Mouse (Mus musculus) testis, adult 2 months (tissue): ENCODE measurements around the gene Tmub2. TPM values are rescaled to one million over a fixed set of nuclear protein-coding genes. Genes with fewer than 3 reads are reported as not detected.

Source experiments
- H3K27ac ChIP-seq: fragments of 200-500 bp; 2 replicates; pipeline ENCODE4 v1.5.1; 2012; ENCODE audit warnings: low read depth, low read length; ENCODE audit not compliant: control insufficient read depth, insufficient read depth
- H3K27me3 ChIP-seq: fragments of 200-500 bp; 2 replicates; pipeline ENCODE4 v1.6.1; 2012; ENCODE audit warnings: mild to moderate bottlenecking, low read length, moderate library complexity; ENCODE audit not compliant: control insufficient read depth, insufficient read depth
- H3K36me3 ChIP-seq: fragments of 200-500 bp; 2 replicates; pipeline ENCODE4 v1.6.1; 2012; ENCODE audit warnings: mild to moderate bottlenecking, low read length; ENCODE audit not compliant: control insufficient read depth, insufficient read depth
- H3K4me1 ChIP-seq: fragments of 200-500 bp; 2 replicates; pipeline ENCODE4 v1.6.1; 2012; ENCODE audit warnings: low read length; ENCODE audit not compliant: control insufficient read depth, insufficient read depth
- H3K4me3 ChIP-seq: fragments of 200-500 bp; 2 replicates; pipeline ENCODE4 v1.5.1; 2012; ENCODE audit warnings: low read depth, mild to moderate bottlenecking, low read length, moderate library complexity, mixed read lengths; ENCODE audit not compliant: control insufficient read depth
- CTCF ChIP-seq: fragments of 200-500 bp; IDR thresholded peaks from 2 replicates; pipeline ENCODE4 v1.5.1; 2012; ENCODE audit warnings: low read depth, mild to moderate bottlenecking, inconsistent platforms, low read length, moderate library complexity; ENCODE audit not compliant: control insufficient read depth, insufficient read depth, insufficient replicate concordance
- POLR2A ChIP-seq: fragments of 200-500 bp; IDR thresholded peaks from 2 replicates; pipeline ENCODE4 v1.6.1; 2012; ENCODE audit warnings: low read depth, mild to moderate bottlenecking, inconsistent platforms, low read length, moderate library complexity; ENCODE audit not compliant: control insufficient read depth
- polyA plus RNA-seq: library from polyadenylated mRNA; depleted of rRNA; stranded (reverse); fragments of >200 nt; gene quantifications from 2 replicates; pipeline ENCODE4 v1.2.3, GENCODE M21; 2012

Tmub2 gene
- polyA plus RNA-seq, 1 experiment = 32.6 TPM

DNA sequence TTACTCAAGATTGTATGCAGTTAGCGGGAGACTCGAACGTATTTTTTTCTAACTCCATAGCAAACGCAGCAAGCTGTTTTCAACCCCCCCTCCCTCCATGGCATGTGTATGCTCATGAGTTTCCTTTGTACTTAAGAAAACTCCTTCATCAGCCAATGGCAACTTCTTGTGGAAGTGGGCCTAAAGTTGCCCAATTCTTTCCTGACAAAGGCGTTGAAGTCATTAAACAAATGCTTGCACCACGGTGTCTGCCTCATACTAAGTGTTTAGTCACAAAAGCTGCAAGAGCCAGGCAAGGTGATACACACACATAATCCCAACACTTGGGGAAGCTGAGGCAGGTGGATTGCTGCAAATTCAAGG, 38.5 kb upstream of the Tmub2 start:
- H3K27ac ChIP-seq = no peak overlapping the region
- TF ChIP-seq CTCF = no peak
- no peak for TF ChIP-seq POLR2A

DNA sequence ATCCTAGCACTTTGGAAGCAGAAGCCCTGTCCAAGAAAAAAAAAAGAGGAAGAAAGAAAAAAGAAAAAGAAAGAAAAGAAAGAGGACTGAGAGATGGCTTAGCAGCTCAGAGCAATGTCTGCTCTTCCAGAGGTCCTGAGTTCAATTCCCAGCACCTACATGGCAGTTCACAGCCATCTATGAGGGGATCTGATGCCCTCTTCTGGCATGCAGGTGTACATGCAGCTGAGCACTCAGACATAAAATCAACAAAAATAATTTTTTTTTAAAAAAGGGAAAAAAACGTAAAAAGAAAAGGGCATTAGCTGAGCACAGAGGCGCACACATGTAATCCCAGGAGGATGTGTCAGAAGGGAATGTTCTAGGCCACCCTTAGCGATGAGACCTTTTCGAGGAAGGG, 37.9 kb upstream of the Tmub2 start:
- Histone ChIP-seq H3K4me3 (no peak overlapping the region), H3K4me1 (peaks cover 9% of the 10 kb centered on the region), H3K27ac (no peak overlapping the region), H3K36me3 (no peaks in the 10 kb centered on the region), H3K27me3 (no peaks in the 10 kb centered on the region)
- TF ChIP-seq CTCF (no peak), POLR2A (no peak)

More for the DNA sequence above, 38.5 kb upstream of the Tmub2 start:
- Histone ChIP-seq H3K27me3 (no peaks in the 10 kb centered on the region), H3K4me1 (peaks cover 9% of the 10 kb centered on the region), H3K4me3 (no peak overlapping the region), H3K36me3 (no peaks in the 10 kb centered on the region)

GRCm38 (mm10) chr11:102248630-102249230, 36.0 kb upstream of the Tmub2 start, which contains the start of gene BC030867:
Gene BC030867, plus strand, starts transcription at chr11:102248882.
- Histone ChIP-seq H3K27me3 (no peaks in the 10 kb centered on the region), H3K36me3 (no peaks in the 10 kb centered on the region), H3K27ac (peak within 1 kb of the TSS; percentile 63), H3K4me3 (peak within 1 kb of the TSS; percentile 88), H3K4me1 (peaks cover 9% of the 10 kb centered on the region)
- TF ChIP-seq CTCF (peak; percentile 77; the same call in 1 of the 2 replicates), POLR2A (peak; percentile 62)

DNA sequence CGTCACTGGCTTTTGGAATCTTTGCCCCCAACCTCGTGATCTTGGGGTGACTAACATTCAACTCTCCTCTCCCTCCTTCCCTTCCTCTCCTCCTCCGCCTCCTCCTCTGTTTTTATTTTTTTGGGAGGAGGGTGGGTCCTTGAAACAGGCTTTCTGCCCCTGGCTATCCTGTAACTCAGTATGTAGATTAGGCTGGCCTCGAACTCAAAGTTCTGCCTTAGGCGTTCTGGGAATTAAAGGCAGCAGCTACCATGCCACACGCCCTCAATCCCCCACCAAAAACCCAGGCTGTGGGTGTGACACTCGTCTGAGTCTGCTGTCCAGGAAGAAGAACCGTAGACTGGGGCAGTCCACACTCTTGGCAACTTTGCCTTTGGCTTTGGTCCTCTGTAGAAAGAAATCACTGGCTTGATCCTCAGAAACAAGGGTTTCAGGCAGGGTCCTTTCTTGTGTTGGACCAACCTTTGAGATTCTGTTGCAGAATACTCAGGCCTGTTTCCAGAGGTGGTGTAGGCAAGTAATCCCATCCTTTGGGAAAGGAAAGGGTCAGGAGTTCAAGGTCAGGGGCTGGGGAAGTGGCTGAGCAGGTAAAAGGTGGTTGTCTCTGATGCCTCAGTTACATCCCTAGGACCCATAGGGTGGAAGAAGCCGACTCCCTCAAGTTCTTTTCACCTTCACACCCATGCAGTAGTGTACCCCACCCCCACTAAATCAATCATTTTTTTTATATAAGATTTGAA, 35.2 kb upstream of the Tmub2 start:
- Histone ChIP-seq H3K27ac (peak overlapping the region; percentile 63), H3K4me1 (peaks cover 9% of the 10 kb centered on the region), H3K27me3 (no peaks in the 10 kb centered on the region), H3K4me3 (peak overlapping the region; percentile 88), H3K36me3 (no peaks in the 10 kb centered on the region)
- no peak for TF ChIP-seq CTCF
- TF ChIP-seq POLR2A = no peak

DNA sequence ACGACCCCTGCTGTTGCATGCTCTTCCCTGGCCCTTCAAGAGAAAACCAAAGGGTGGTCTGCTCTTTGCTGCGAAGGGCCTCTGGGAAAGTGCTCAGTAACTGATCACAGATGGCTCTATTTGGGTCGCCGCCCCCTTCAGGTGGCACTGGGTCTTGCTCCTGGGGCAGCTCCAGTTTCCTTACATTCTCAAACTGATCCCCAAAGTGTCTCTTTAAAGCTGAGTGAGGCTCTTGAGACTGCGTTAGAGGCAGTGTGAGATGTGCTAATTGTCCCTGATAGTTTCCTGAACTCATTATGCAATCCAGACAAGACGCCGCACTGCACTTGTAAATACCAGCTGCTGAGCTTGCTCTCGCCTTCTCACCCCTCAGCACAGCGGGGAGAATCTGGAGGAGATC, 27.2 kb upstream of the Tmub2 start:
- no peak overlapping the region for H3K4me3 ChIP-seq
- TF ChIP-seq CTCF (no peak; the same call in 1 of the 2 replicates), POLR2A (no peak)

DNA sequence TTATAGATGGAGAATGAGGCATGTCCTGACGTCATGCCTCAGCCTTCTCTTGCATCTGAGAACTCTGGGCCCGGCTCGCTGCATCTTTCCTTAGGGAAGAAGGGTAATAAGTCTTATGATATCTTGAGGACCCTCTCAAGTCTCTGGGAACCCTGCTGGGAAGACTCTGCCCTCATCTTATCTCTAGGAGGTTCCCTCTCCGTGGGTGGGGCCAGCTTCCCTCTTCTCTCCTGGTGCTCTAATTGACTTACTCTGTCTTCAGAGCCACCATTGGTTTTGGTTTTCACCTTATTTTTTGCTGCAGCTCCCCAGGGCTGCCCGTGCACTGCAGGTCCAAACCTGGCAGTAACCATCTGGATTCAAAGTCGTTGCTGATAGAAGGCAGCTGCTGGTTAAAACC, 26.6 kb upstream of the Tmub2 start:
- H3K36me3 ChIP-seq = peaks cover 2% of the 10 kb centered on the region
- H3K4me1 ChIP-seq = no peaks in the 10 kb centered on the region
- H3K27me3 ChIP-seq = no peaks in the 10 kb centered on the region
- no peak for TF ChIP-seq POLR2A
- no peak for TF ChIP-seq CTCF
- no peak overlapping the region for H3K4me3 ChIP-seq
- no peak overlapping the region for H3K27ac ChIP-seq

More for the DNA sequence above, 27.2 kb upstream of the Tmub2 start:
- no peak overlapping the region for H3K27ac ChIP-seq
- no peaks in the 10 kb centered on the region for H3K27me3 ChIP-seq
- peaks cover 2% of the 10 kb centered on the region; the same call in 1 of the 2 replicates for H3K36me3 ChIP-seq
- no peaks in the 10 kb centered on the region for H3K4me1 ChIP-seq

- peaks cover 2% of the 10 kb centered on the region for H3K36me3 ChIP-seq
- H3K27ac ChIP-seq = no peak overlapping the region
- H3K4me1 ChIP-seq = no peaks in the 10 kb centered on the region
- TF ChIP-seq POLR2A (no peak), CTCF (no peak; the same call in 1 of the 2 replicates)
- no peak overlapping the region for H3K4me3 ChIP-seq
- no peaks in the 10 kb centered on the region for H3K27me3 ChIP-seq
Measured at GRCm38 (mm10) chr11:102258521-102258920, 26.2 kb upstream of the Tmub2 start.
